Mouse (Mus musculus) activated CD4-positive, CD25-positive, alpha-beta regulatory T cell (primary cell): ENCODE results near the gene Il11. TPM values are rescaled to one million over a fixed set of nuclear protein-coding genes. Genes with fewer than 3 reads are reported as not detected.

Source experiments
- polyA plus RNA-seq, 2 experiments: library from polyadenylated mRNA; unstranded; fragments of 100-300 nt; shearing (Covaris generic); gene quantifications; one replicate each; pipeline ENCODE4 v1.2.1; 2017

Gene Il11
- polyA plus RNA-seq, result under 1 TPM; 0.16 to 0.20 TPM

GRCm38 (mm10) chr7:4782759-4783158 lies at the start of gene Il11, which contains the start of gene Tmem190:
Gene Il11 (minus strand): TSS chr7:4782859.
Gene Tmem190 (plus strand): TSS chr7:4782937.

GRCm38 (mm10) chr7:4812303-4813104 lies 29.8 kb upstream of the Il11 start, which contains the start of gene Ube2s:
Gene Ube2s (minus strand): TSS chr7:4812590.

GRCm38 (mm10) chr7:4792278-4793212 lies 9.9 kb upstream of the Il11 start, which contains the start of gene Rpl28:
Gene Rpl28 (plus strand): TSS chr7:4792874.

DNA sequence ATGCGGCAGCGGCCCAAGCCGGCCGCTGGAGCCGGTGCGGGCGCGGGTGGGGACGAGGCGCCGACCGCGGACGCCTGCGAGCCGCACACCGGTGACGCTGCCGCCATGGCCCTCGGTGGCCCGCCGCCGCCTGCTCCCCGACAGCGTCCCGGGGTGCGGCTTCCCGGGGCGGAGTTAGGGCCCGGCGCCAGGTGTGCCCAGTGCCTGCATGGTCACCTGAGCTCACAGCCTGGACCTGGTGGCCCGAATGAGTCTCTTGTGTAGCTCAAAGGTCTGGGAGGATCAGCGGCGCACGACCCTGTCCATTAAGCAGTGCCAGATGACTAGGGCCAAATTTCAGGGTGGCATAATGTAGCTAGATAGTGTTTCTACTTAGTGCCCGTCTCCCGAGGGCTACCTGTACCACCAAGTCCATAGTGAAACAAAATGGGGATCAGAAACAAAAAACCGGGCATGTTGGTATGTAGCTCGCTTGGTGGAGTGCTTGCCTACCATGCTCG lies 6.8 kb upstream of the Il11 start, which contains the start of gene Tmem238:
Gene Tmem238, minus strand, starts transcription at position 221 of the 500 bp plus-strand sequence.

GRCm38 (mm10) chr7:4771202-4771601 lies 11.5 kb downstream of the Il11 start, which contains the start of gene Fam71e2:
Gene Fam71e2 (minus strand): TSS chr7:4771302.

GRCm38 (mm10) chr7:4752821-4753570 lies 29.7 kb downstream of the Il11 start, which contains the start of gene Cox6b2:
Gene Cox6b2 (minus strand): TSS chr7:4753094.

DNA sequence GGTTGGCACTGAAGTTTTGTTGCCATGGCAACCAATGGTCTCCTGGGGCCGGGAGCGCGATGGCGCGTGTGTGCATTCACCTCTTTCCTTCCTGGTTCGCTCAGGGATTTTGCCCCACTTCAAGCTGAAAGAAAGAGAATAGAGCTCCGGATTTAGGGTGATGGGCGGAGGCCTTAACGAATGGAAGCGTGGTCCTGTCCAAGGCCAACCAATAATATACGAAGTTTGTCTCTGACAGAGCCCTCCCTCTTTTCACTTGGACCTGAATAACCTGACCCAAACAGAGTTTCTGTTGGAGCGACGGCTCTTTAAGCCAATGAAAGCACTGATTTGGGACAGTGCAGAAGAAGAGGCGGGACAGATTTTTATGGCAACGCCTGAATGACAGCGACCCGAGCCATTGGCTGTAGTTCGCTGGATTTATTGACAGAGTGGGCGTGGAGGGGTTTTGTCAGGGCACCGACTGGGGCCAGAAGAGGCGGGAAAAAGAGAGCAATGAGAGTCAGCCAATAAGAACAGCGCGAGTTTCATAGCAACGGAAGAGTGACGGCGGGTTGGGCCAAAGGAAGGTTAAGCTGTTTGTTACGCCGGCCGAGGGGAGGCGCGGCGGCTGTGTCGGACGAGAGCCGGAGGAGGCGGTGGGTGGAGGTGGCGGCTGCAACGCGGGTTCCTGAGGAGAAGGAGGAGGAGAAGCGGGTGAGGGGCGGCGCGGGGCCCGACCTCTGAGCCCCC lies 42.9 kb downstream of the Il11 start, which contains the start of gene Kmt5c:
Gene Kmt5c, plus strand, starts transcription at position 572 of the 732 bp plus-strand sequence.

DNA sequence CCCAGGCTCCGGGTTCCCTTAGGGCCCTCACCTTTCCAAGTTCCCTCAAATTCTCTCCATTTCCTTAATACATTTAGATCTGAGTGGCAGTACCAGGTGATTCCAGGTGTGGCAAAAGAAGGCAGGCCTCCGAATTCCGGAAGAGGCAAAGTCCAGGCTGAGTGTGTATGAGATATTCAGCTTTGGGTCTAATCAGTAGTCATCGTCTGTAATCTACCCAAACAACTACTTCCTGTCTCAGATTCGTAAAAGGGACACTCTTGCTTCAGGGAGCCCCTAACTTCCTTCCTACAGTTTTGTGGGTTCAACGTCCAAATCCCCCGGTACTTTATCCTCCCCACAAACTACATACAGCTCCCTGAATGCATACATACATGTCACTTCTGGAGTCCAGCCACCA lies 57.5 kb downstream of the Il11 start, which contains the start of gene Tmem150b:
Gene Tmem150b, minus strand, starts transcription at position 81 of the 400 bp plus-strand sequence.

Other genes starting within 250 kb of the Il11 start
- not detected for gene Syt5, start 235.3 kb downstream of the Il11 start, polyA plus RNA-seq
- gene Ptprh, start 178.8 kb downstream of the Il11 start, polyA plus RNA-seq, result not detected
- gene Tmem86b, start 151.4 kb downstream of the Il11 start, polyA plus RNA-seq, result 10 to 100 TPM; 11.0 to 15.2 TPM
- gene Ppp6r1, start 123.8 kb downstream of the Il11 start, polyA plus RNA-seq, result 100 to 1,000 TPM; 185 to 259 TPM
- gene Hspbp1, start 97.8 kb downstream of the Il11 start, polyA plus RNA-seq, result 10 to 100 TPM; 53.0 to 59.9 TPM
- under 1 TPM in 1 of 2 experiments, not detected in 1; 0.61 TPM for gene Brsk1, start 92.3 kb downstream of the Il11 start, polyA plus RNA-seq
- under 1 TPM in 1 of 2 experiments, not detected in 1; 0.25 TPM for gene Tmem150b, start 57.6 kb downstream of the Il11 start, polyA plus RNA-seq
- 10 to 100 TPM; 26.0 to 45.1 TPM for gene Kmt5c, start 42.7 kb downstream of the Il11 start, polyA plus RNA-seq
- gene Cox6b2, start 29.8 kb downstream of the Il11 start, polyA plus RNA-seq, result 1 to 10 TPM; 3.0 to 9.5 TPM
- not detected for gene Fam71e2, start 11.6 kb downstream of the Il11 start, polyA plus RNA-seq
- not detected for gene Tmem190, start 78 bp upstream of the Il11 start, polyA plus RNA-seq
- 1 to 10 TPM; 5.5 to 8.8 TPM for gene Tmem238, start 6.8 kb upstream of the Il11 start, polyA plus RNA-seq
- gene Rpl28, start 10.0 kb upstream of the Il11 start, polyA plus RNA-seq, result 100 to 1,000 TPM; 316 to 505 TPM
- gene Ube2s, start 29.7 kb upstream of the Il11 start, polyA plus RNA-seq, result 100 to 1,000 TPM; 126 to 185 TPM
- not detected for gene Shisa7, start 61.8 kb upstream of the Il11 start, polyA plus RNA-seq
- 10 to 100 TPM; 46.9 to 52.2 TPM for gene Isoc2b, start 87.4 kb upstream of the Il11 start, polyA plus RNA-seq
- gene Isoc2a, start 94.3 kb upstream of the Il11 start, polyA plus RNA-seq, result under 1 TPM; 0.37 to 0.84 TPM
- under 1 TPM in 1 of 2 experiments, not detected in 1; 0.32 TPM for gene Gm36210, start 123.7 kb upstream of the Il11 start, polyA plus RNA-seq
- 1 to 10 TPM; 2.2 to 3.1 TPM for gene Zfp628, start 132.4 kb upstream of the Il11 start, polyA plus RNA-seq
- gene Nat14, start 139.2 kb upstream of the Il11 start, polyA plus RNA-seq, result under 1 TPM; 0.49 to 0.79 TPM
- not detected for gene Ssc5d, start 142.9 kb upstream of the Il11 start, polyA plus RNA-seq
- not detected for gene Sbk2, start 181.5 kb upstream of the Il11 start, polyA plus RNA-seq
- gene Sbk3, start 188.3 kb upstream of the Il11 start, polyA plus RNA-seq, result under 1 TPM in 1 of 2 experiments, not detected in 1; 0.05 TPM
- 10 to 100 TPM; 17.7 to 19.5 TPM for gene Zfp579, start 213.3 kb upstream of the Il11 start, polyA plus RNA-seq
- gene Zfp524, start 231.6 kb upstream of the Il11 start, polyA plus RNA-seq, result 10 to 100 TPM; 31.1 to 33.7 TPM
- gene Fiz1, start 231.8 kb upstream of the Il11 start, polyA plus RNA-seq, result 10 to 100 TPM; 33.4 to 36.2 TPM
- gene Gm44973, start 232.6 kb upstream of the Il11 start, polyA plus RNA-seq, result 10 to 100 TPM in 1 of 2 experiments, 1 to 10 TPM in 1; 6.4 to 29.3 TPM
- gene Zfp865, start 237.5 kb upstream of the Il11 start, polyA plus RNA-seq, result 10 to 100 TPM; 10.4 to 11.4 TPM
- gene Ccdc106, start 237.7 kb upstream of the Il11 start, polyA plus RNA-seq, result under 1 TPM; 0.18 to 0.86 TPM